Mouse (Mus musculus): ENCODE data around the gene Olfr731.

Gene Olfr731

DNA sequence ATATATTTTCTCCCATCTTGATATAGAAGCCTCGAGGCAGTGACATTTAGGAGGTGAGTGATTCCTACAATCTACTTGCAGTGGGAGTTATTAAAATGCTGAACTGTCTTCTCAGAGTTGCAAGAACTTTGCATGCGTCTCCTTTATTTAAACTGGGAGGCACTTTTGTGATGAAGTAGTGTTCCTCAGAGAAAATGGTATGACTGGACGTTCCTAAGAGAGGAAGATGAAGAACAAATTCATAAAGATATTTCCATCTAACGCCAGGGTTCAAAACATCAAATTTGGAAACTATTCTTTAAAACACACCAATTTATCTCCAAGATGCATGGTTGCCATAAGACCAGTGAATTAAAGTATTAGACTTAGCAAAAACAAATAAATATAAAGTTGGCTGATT is at the start of gene Olfr731:
Gene Olfr731 (minus strand): TSS at position 101 of the 400 bp plus-strand sequence.
- DNase-seq (ENCODE audit: low spot score), result no peak

DNA sequence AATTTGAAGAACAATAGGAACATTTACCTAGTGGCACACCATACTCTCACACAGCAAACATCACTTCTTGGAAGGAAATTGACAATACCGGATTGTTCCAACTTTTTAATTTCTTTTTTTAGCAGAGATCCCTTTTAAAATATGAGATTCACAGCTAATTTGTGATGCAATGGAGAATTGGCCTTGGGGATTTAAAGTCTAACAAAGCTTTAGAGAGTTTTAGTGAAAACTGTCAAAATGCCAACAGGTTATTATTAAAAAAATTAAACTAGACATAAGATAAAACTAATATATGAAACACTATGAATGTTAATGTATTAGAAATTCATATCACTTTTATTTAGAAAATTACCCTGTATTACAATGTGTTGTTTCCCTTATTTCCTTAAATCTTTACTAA is 42.4 kb upstream of the Olfr731 start, which contains the start of gene Olfr732:
Gene Olfr732 (minus strand): TSS at position 101 of the 400 bp plus-strand sequence.
- DNase-seq (ENCODE audit: low spot score), result no peak

DNA sequence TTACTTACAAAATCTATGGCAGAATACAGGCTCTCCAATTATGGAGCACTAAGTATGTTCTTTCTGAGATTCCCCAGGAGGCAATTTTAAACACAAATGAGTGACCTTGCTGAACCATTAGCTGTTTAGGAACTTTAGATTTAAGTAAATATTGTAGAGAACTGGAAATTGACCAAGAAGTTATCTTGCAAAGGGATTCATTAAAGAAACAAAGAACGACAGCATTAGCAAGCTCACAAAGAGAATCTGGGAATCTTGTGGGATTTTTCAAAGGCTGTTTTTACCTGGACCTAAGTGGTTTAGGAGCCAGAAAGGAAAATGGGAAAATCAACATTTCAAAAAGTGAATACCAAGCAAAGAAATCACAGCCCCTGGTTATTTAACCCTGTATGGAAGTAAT is 53.6 kb downstream of the Olfr731 start, which contains the start of gene Olfr730:
Gene Olfr730 (minus strand): TSS at position 101 of the 400 bp plus-strand sequence.
- no peak for DNase-seq (ENCODE audit: low spot score)
